Mouse (Mus musculus): ENCODE results near the gene Tigit. TPM values are rescaled to one million over a fixed set of nuclear protein-coding genes. Genes with fewer than 3 reads are reported as not detected.

The Tigit gene
- polyA plus RNA-seq, 2 experiments = not detected

GRCm38 (mm10) chr16:43698735-43699649 lies 35.0 kb upstream of the Tigit start:
- no peak overlapping the region for H3K4me2 ChIP-seq (ENCODE audit: low read depth)
- no peaks in the 10 kb centered on the region for H3K9me3 ChIP-seq (ENCODE audit: control insufficient read depth, low read length)
- H3K27ac ChIP-seq = no peak overlapping the region
- no peak overlapping the region for H3K9ac ChIP-seq (replicated peaks)
- H3K4me3 ChIP-seq (ENCODE audit: insufficient read depth in 1 of 2, low read depth in 2 of 2, low read length in 2 of 2) = no peak overlapping the region
- 34% methylated on average over 14 of the region's 14 CpGs for WGBS (ENCODE audit: insufficient replicate concordance)
- H3K27me3 ChIP-seq (ENCODE audit: control insufficient read depth, insufficient read depth, low read length) = no peaks in the 10 kb centered on the region
- peak; percentile 5 to 11 (median 11) for DNase-seq (ENCODE audit: low read depth in 3 of 3, low spot score in 3 of 3)
- H3K36me3 ChIP-seq (replicated peaks; ENCODE audit: control insufficient read depth, insufficient read depth, low read depth) = no peaks in the 10 kb centered on the region
- ATAC-seq (ENCODE audit: insufficient read depth) = no peak
- TF ChIP-seq CTCF (IDR thresholded peaks at IDR 0.05; ENCODE audit: low read depth) = no peak
- no peak for TF ChIP-seq EP300 (IDR thresholded peaks at IDR 0.05; ENCODE audit: low read depth)
- no peaks in the 10 kb centered on the region for H3K4me1 ChIP-seq (replicated peaks; ENCODE audit: control insufficient read depth in 2 of 2, insufficient read depth in 2 of 2, low read length in 1 of 2)

- Histone ChIP-seq H3K9ac (replicated peaks) (no peak overlapping the region), H3K9me3 (ENCODE audit: control insufficient read depth, low read length) (no peaks in the 10 kb centered on the region), H3K36me3 (replicated peaks; ENCODE audit: control insufficient read depth, insufficient read depth, low read depth) (no peaks in the 10 kb centered on the region), H3K27me3 (ENCODE audit: control insufficient read depth, insufficient read depth, low read length) (no peaks in the 10 kb centered on the region), H3K27ac (no peak overlapping the region), H3K4me3 (ENCODE audit: insufficient read depth in 1 of 2, low read depth in 2 of 2, low read length in 2 of 2) (no peak overlapping the region), H3K4me2 (ENCODE audit: low read depth) (no peak overlapping the region), H3K4me1 (replicated peaks; ENCODE audit: control insufficient read depth in 2 of 2, insufficient read depth in 2 of 2, low read length in 1 of 2) (no peaks in the 10 kb centered on the region)
- DNase-seq (ENCODE audit: low read depth in 3 of 3, low spot score in 3 of 3) = no peak
- no peak for ATAC-seq (ENCODE audit: insufficient read depth)
- WGBS (ENCODE audit: insufficient replicate concordance) = 73% methylated on average over 7 of the region's 7 CpGs
- no peak for TF ChIP-seq CTCF (IDR thresholded peaks at IDR 0.05; ENCODE audit: low read depth)
- TF ChIP-seq EP300 (IDR thresholded peaks at IDR 0.05; ENCODE audit: low read depth) = no peak
Measured at GRCm38 (mm10) chr16:43697772-43698171, 33.8 kb upstream of the Tigit start.

GRCm38 (mm10) chr16:43695852-43696251 lies 31.9 kb upstream of the Tigit start:
- H3K4me2 ChIP-seq (ENCODE audit: low read depth) = no peak overlapping the region
- no peaks in the 10 kb centered on the region for H3K27me3 ChIP-seq (ENCODE audit: control insufficient read depth, insufficient read depth, low read length)
- H3K4me1 ChIP-seq (replicated peaks; ENCODE audit: control insufficient read depth in 2 of 2, insufficient read depth in 2 of 2, low read length in 1 of 2) = no peaks in the 10 kb centered on the region
- 58% methylated on average over 7 of the region's 7 CpGs for WGBS (ENCODE audit: insufficient replicate concordance)
- TF ChIP-seq CTCF (IDR thresholded peaks at IDR 0.05; ENCODE audit: low read depth) (no peak), EP300 (IDR thresholded peaks at IDR 0.05; ENCODE audit: low read depth) (no peak)
- H3K4me3 ChIP-seq (ENCODE audit: insufficient read depth in 1 of 2, low read depth in 2 of 2, low read length in 2 of 2) = no peak overlapping the region
- no peaks in the 10 kb centered on the region for H3K36me3 ChIP-seq (replicated peaks; ENCODE audit: control insufficient read depth, insufficient read depth, low read depth)
- H3K9me3 ChIP-seq (ENCODE audit: control insufficient read depth, low read length) = no peaks in the 10 kb centered on the region
- DNase-seq (ENCODE audit: low read depth in 3 of 3, low spot score in 3 of 3) = no peak
- no peak for ATAC-seq (ENCODE audit: insufficient read depth)
- H3K9ac ChIP-seq (replicated peaks) = no peak overlapping the region
- no peak overlapping the region for H3K27ac ChIP-seq

- ATAC-seq (ENCODE audit: insufficient read depth) = no peak
- no peak overlapping the region for H3K4me2 ChIP-seq (ENCODE audit: low read depth)
- no peak for DNase-seq (ENCODE audit: low read depth in 3 of 3, low spot score in 3 of 3)
- H3K27me3 ChIP-seq (ENCODE audit: control insufficient read depth, insufficient read depth, low read length) = no peaks in the 10 kb centered on the region
- H3K9ac ChIP-seq (replicated peaks) = no peak overlapping the region
- H3K27ac ChIP-seq = no peak overlapping the region
- no peak overlapping the region for H3K4me3 ChIP-seq (ENCODE audit: insufficient read depth in 1 of 2, low read depth in 2 of 2, low read length in 2 of 2)
- H3K4me1 ChIP-seq (replicated peaks; ENCODE audit: control insufficient read depth in 2 of 2, insufficient read depth in 2 of 2, low read length in 1 of 2) = no peaks in the 10 kb centered on the region
- H3K9me3 ChIP-seq (ENCODE audit: control insufficient read depth, low read length) = no peaks in the 10 kb centered on the region
- TF ChIP-seq EP300 (IDR thresholded peaks at IDR 0.05; ENCODE audit: low read depth) (no peak), CTCF (IDR thresholded peaks at IDR 0.05; ENCODE audit: low read depth) (no peak)
- WGBS (ENCODE audit: insufficient replicate concordance) = 67% methylated on average over 11 of the region's 11 CpGs
- no peaks in the 10 kb centered on the region for H3K36me3 ChIP-seq (replicated peaks; ENCODE audit: control insufficient read depth, insufficient read depth, low read depth)
Measured at GRCm38 (mm10) chr16:43694104-43694503, 30.2 kb upstream of the Tigit start.

- H3K4me1 ChIP-seq (replicated peaks; ENCODE audit: control insufficient read depth in 2 of 2, insufficient read depth in 2 of 2, low read length in 1 of 2) = no peaks in the 10 kb centered on the region
- no peak for DNase-seq (ENCODE audit: low read depth in 3 of 3, low spot score in 3 of 3)
- H3K36me3 ChIP-seq (replicated peaks; ENCODE audit: control insufficient read depth, insufficient read depth, low read depth) = no peaks in the 10 kb centered on the region
- no peak overlapping the region for H3K4me2 ChIP-seq (ENCODE audit: low read depth)
- no peak overlapping the region for H3K9ac ChIP-seq (replicated peaks)
- no peak overlapping the region for H3K27ac ChIP-seq
- no peaks in the 10 kb centered on the region for H3K9me3 ChIP-seq (ENCODE audit: control insufficient read depth, low read length)
- no peak overlapping the region for H3K4me3 ChIP-seq (ENCODE audit: insufficient read depth in 1 of 2, low read depth in 2 of 2, low read length in 2 of 2)
- ATAC-seq (ENCODE audit: insufficient read depth) = no peak
- H3K27me3 ChIP-seq (ENCODE audit: control insufficient read depth, insufficient read depth, low read length) = no peaks in the 10 kb centered on the region
- WGBS (ENCODE audit: insufficient replicate concordance) = 65% methylated on average over 4 of the region's 4 CpGs
- TF ChIP-seq CTCF (IDR thresholded peaks at IDR 0.05; ENCODE audit: low read depth) = no peak
- TF ChIP-seq EP300 (IDR thresholded peaks at IDR 0.05; ENCODE audit: low read depth) = no peak
Measured at GRCm38 (mm10) chr16:43692611-43693010, 28.7 kb upstream of the Tigit start.

Data from liver, embryonic 14.5 days (tissue).